Mouse (Mus musculus) liver, postnatal 0 days (tissue): ENCODE measurements at regions not wholly inside any gene's neighbourhood (a gene's known extent, or its start where the extent isn't known, plus 50 kb on each side); places are given as distances from the start of the nearest gene placed in this dataset.
"Not testable (repeated sequence)": the region's sequence is repeated elsewhere in the genome, so short reads cannot be mapped to it uniquely, and the experiment has no call there.

Experiments used
- ATAC-seq: fragments of 200-750 bp; cut with Nextera tagmentation; 2 replicates; pipeline ENCODE4 v1.8.0; 2017; ENCODE audit warnings: mild to moderate bottlenecking, moderate library complexity
- DNase-seq: peaks from one replicate; pipeline ENCODE4 v3.0.0-alpha.2; 2016
- H3K27ac ChIP-seq: fragments of 300-500 bp; sonication (generic); 2 replicates; pipeline ENCODE4 v1.5.1; 2014; ENCODE audit warnings: antibody characterized with exemption, moderate library complexity, mild to moderate bottlenecking, low read depth
- H3K27me3 ChIP-seq: fragments of 300-500 bp; sonication (generic); 2 replicates; pipeline ENCODE4 v1.6.1; 2014; ENCODE audit warnings: low read length, control low read depth, mixed read lengths; ENCODE audit not compliant: insufficient read depth
- H3K36me3 ChIP-seq: fragments of 300-500 bp; sonication (generic); replicated peaks from 2 replicates; pipeline ENCODE4 v1.6.1; 2014; ENCODE audit warnings: mild to moderate bottlenecking, control low read depth, low read length, moderate library complexity, mixed read lengths; ENCODE audit not compliant: insufficient read depth
- H3K4me1 ChIP-seq: fragments of 300-500 bp; sonication (generic); 2 replicates; pipeline ENCODE4 v1.6.1; 2014; ENCODE audit warnings: antibody characterized with exemption, mild to moderate bottlenecking, control low read depth; ENCODE audit not compliant: insufficient read depth
- H3K4me2 ChIP-seq: fragments of 300-500 bp; sonication (generic); 2 replicates; pipeline ENCODE4 v1.6.1; 2014; ENCODE audit warnings: low read depth, mild to moderate bottlenecking, low read length, moderate library complexity, mixed read lengths
- H3K4me3 ChIP-seq: fragments of 300-500 bp; sonication (generic); 2 replicates; pipeline ENCODE4 v1.5.1; 2014; ENCODE audit warnings: low read depth, low read length
- H3K9ac ChIP-seq: fragments of 300-500 bp; sonication (generic); replicated peaks from 2 replicates; pipeline ENCODE4 v1.6.1; 2014; ENCODE audit warnings: mild to moderate bottlenecking, moderate library complexity
- H3K9me3 ChIP-seq: fragments of 300-500 bp; sonication (generic); 2 replicates; pipeline ENCODE4 v1.6.1; 2016; ENCODE audit warnings: mild to moderate bottlenecking, control low read depth, low read length, mixed read lengths
- CTCF ChIP-seq: sonication (generic); IDR thresholded peaks from 2 replicates; pipeline ENCODE4 v1.5.1; 2016; ENCODE audit warnings: antibody characterized with exemption, low read depth
- EP300 ChIP-seq: IDR thresholded peaks from 2 replicates; pipeline ENCODE4 v1.6.1; 2016; ENCODE audit warnings: antibody characterized with exemption, low read depth, mild to moderate bottlenecking
- WGBS: fragments of 180-500 bp; shearing (Covaris S2); extraction: QIAGEN DNeasy Blood & Tissue Kit; methylation state at CpG from one replicate; pipeline ENCODE4 v1.1.7; 2014; ENCODE audit not compliant: insufficient replicate concordance; 5-methylcytosine and 5-hydroxymethylcytosine counted together

GRCm38 (mm10) chr13:6891458-6892076 lies 243.0 kb upstream of the Pfkp start:
- no peak overlapping the region for H3K27ac ChIP-seq
- H3K36me3 ChIP-seq: no peaks in the 10 kb centered on the region
- no peak overlapping the region for H3K4me2 ChIP-seq
- H3K9me3 ChIP-seq: no peaks in the 10 kb centered on the region
- no peaks in the 10 kb centered on the region for H3K27me3 ChIP-seq
- 61% methylated on average over 5 of the region's 5 CpGs for WGBS
- H3K9ac ChIP-seq: no peak overlapping the region
- no peak for DNase-seq
- H3K4me1 ChIP-seq: no peaks in the 10 kb centered on the region
- no peak overlapping the region for H3K4me3 ChIP-seq
- no peak for ATAC-seq
- TF ChIP-seq EP300: no peak
- TF ChIP-seq CTCF: no peak

- 36% methylated on average over 9 of the region's 9 CpGs for WGBS
- peak; percentile 59 for ATAC-seq
- H3K9ac ChIP-seq, H3K4me2 ChIP-seq, H3K27ac ChIP-seq, H3K36me3 ChIP-seq, H3K4me3 ChIP-seq, H3K9me3 ChIP-seq, H3K4me1 ChIP-seq, H3K27me3 ChIP-seq: not testable (repeated sequence)
- peak; percentile 41 for DNase-seq
- peak; percentile 70 for TF ChIP-seq EP300
Measured at GRCm38 (mm10) chr13:6889446-6889845, 240.9 kb upstream of the Pfkp start.

DNA sequence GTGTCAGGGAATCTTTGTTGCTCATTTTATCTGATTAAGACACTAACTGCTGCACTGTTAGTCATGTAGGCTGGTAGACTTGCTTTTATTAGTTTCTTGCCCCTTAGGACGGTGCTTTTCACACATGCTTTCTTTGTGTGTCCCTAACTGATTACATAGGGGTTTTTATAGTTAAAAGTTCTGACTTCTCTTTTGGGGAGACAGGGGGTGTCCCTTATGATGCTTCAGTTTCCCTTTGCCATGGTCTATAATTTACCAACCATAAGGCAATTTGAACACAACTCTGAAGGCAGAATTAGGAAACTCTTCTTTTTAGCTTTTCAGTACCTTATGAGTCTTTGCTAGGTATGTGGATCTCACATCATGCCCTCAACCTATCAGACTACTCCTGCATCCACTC lies 239.8 kb upstream of the Pfkp start:
- TF ChIP-seq CTCF (no peak), EP300 (no peak)
- no peak for DNase-seq
- H3K27ac ChIP-seq: no peak overlapping the region
- H3K9me3 ChIP-seq: no peaks in the 10 kb centered on the region
- H3K9ac ChIP-seq: no peak overlapping the region
- H3K4me1 ChIP-seq: no peaks in the 10 kb centered on the region
- no peak overlapping the region for H3K4me3 ChIP-seq
- ATAC-seq: no peak
- H3K4me2 ChIP-seq: no peak overlapping the region
- H3K36me3 ChIP-seq: no peaks in the 10 kb centered on the region
- WGBS: 75% methylated on average over 1 of the region's 1 CpGs
- no peaks in the 10 kb centered on the region for H3K27me3 ChIP-seq

GRCm38 (mm10) chr13:6877018-6877901 lies 228.7 kb upstream of the Pfkp start:
- H3K4me2 ChIP-seq: no peak overlapping the region
- H3K9me3 ChIP-seq: no peaks in the 10 kb centered on the region
- no peaks in the 10 kb centered on the region for H3K4me1 ChIP-seq
- H3K4me3 ChIP-seq: no peak overlapping the region
- H3K27ac ChIP-seq: peak overlapping the region; percentile 44
- ATAC-seq (peak; percentile 100), DNase-seq (no peak)
- WGBS: 64% methylated on average over 5 of the region's 5 CpGs
- no peaks in the 10 kb centered on the region for H3K36me3 ChIP-seq
- no peak for TF ChIP-seq CTCF
- no peak for TF ChIP-seq EP300
- H3K27me3 ChIP-seq: no peaks in the 10 kb centered on the region
- H3K9ac ChIP-seq: no peak overlapping the region

- H3K27me3 ChIP-seq: no peaks in the 10 kb centered on the region
- ATAC-seq (no peak), DNase-seq (no peak)
- WGBS: 61% methylated on average over 1 of the region's 1 CpGs
- H3K27ac ChIP-seq: no peak overlapping the region
- TF ChIP-seq EP300: no peak
- no peak for TF ChIP-seq CTCF
- no peaks in the 10 kb centered on the region for H3K4me1 ChIP-seq
- H3K4me2 ChIP-seq: no peak overlapping the region
- no peak overlapping the region for H3K9ac ChIP-seq
- no peak overlapping the region for H3K4me3 ChIP-seq
- no peaks in the 10 kb centered on the region for H3K9me3 ChIP-seq
- H3K36me3 ChIP-seq: no peaks in the 10 kb centered on the region
Measured at GRCm38 (mm10) chr13:6862186-6862585, 213.6 kb upstream of the Pfkp start.

DNA sequence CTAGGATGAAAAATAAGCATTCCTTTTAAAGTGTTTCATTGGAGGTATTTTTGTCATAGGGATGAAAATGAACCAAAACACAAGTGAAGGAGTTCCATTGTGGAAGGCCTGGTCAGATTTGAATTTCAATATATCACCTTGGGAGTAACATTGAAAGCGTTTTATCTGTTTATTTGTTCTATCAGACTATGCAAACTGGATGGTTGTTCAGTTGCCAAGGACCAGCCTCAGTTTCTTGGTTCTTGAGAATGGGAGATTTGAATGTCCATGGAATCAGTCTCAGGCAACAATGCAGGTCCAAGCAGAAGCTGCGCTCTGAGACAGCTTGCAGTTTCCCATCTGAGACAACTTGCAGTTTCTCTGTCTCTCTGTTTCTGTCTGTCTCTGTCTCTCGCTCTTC lies 211.0 kb upstream of the Pfkp start:
- Histone ChIP-seq H3K27ac (no peak overlapping the region), H3K9ac (no peak overlapping the region), H3K4me3 (no peak overlapping the region), H3K9me3 (no peaks in the 10 kb centered on the region), H3K36me3 (no peaks in the 10 kb centered on the region), H3K4me1 (no peaks in the 10 kb centered on the region), H3K27me3 (no peaks in the 10 kb centered on the region), H3K4me2 (no peak overlapping the region)
- WGBS: 77% methylated on average over 3 of the region's 3 CpGs
- ATAC-seq: no peak
- no peak for DNase-seq
- TF ChIP-seq CTCF (no peak), EP300 (no peak)
